In genomic region chr1:56612384-56612783, GRCm38 (mm10) we compare ENCODE assay signal across 34 mouse cellular contexts. TPM values are rescaled to one million over a fixed set of nuclear protein-coding genes. Genes with fewer than 3 reads are reported as not detected.
"Had no signal": no experiment of that assay in that cellular context is flagged by ENCODE, and none has a peak within 500 bp of the region (broad histone marks: within the 10 kb centered on the region; RNA-seq: fewer than 3 reads in every experiment).

No protein-coding gene starts in this region.

- DNase-seq: cerebellum, adult 2 months; cerebellum, adult 8-10 months; cerebellum, adult 9-11 months; cerebellum, postnatal 10 days; cerebellum, postnatal 14 days; cerebellum, postnatal 25 days; cerebellum, postnatal 36 days; embryo, embryonic 11 days; forebrain, postnatal 0 days; gastrocnemius, adult 2 months; gastrocnemius, postnatal 10 days; gastrocnemius, postnatal 14 days; gastrocnemius, postnatal 25 days; gastrocnemius, postnatal 36 days; heart, adult 11 months; heart, adult 18-20 months; heart, adult 2 months had no signal

- H3K4me1 ChIP-seq: embryonic facial prominence, embryonic 10.5 days; embryonic facial prominence, embryonic 12.5 days; embryonic facial prominence, embryonic 13.5 days; embryonic facial prominence, embryonic 15.5 days; forebrain, embryonic 10.5 days; forebrain, embryonic 12.5 days; forebrain, embryonic 13.5 days; forebrain, embryonic 15.5 days had no signal

- H3K9ac ChIP-seq: embryonic facial prominence, embryonic 12.5 days; embryonic facial prominence, embryonic 13.5 days; embryonic facial prominence, embryonic 15.5 days; forebrain, embryonic 12.5 days; forebrain, embryonic 13.5 days; forebrain, embryonic 15.5 days; forebrain, postnatal 0 days had no signal

- H3K9me3 ChIP-seq: embryonic facial prominence, embryonic 10.5 days; embryonic facial prominence, embryonic 12.5 days; embryonic facial prominence, embryonic 13.5 days; embryonic facial prominence, embryonic 15.5 days; forebrain, embryonic 10.5 days; forebrain, embryonic 12.5 days; forebrain, embryonic 13.5 days; forebrain, embryonic 15.5 days had no signal

- H3K27ac ChIP-seq: embryonic facial prominence, embryonic 10.5 days; embryonic facial prominence, embryonic 12.5 days; embryonic facial prominence, embryonic 13.5 days; embryonic facial prominence, embryonic 15.5 days; forebrain, embryonic 10.5 days; forebrain, embryonic 12.5 days; forebrain, embryonic 13.5 days; forebrain, embryonic 15.5 days; gastrocnemius, adult 2 months; heart, adult 2 months had no signal

- H3K4me3 ChIP-seq: embryonic facial prominence, embryonic 10.5 days; embryonic facial prominence, embryonic 12.5 days; embryonic facial prominence, embryonic 13.5 days; embryonic facial prominence, embryonic 15.5 days; erythroblast, embryonic 14.5 days; forebrain, embryonic 10.5 days; forebrain, embryonic 12.5 days; forebrain, embryonic 13.5 days; forebrain, embryonic 15.5 days; gastrocnemius, adult 2 months; heart, adult 2 months had no signal

- H3K36me3 ChIP-seq: embryonic facial prominence, embryonic 10.5 days; embryonic facial prominence, embryonic 12.5 days; embryonic facial prominence, embryonic 13.5 days; embryonic facial prominence, embryonic 15.5 days; forebrain, embryonic 10.5 days; forebrain, embryonic 12.5 days; forebrain, embryonic 15.5 days had no signal

- ATAC-seq: forebrain, embryonic 13.5 days; forebrain, embryonic 14.5 days; forebrain, embryonic 15.5 days; forebrain, embryonic 16.5 days; forebrain, postnatal 0 days had no signal

- H3K27me3 ChIP-seq: embryonic facial prominence, embryonic 12.5 days; embryonic facial prominence, embryonic 13.5 days; embryonic facial prominence, embryonic 15.5 days; forebrain, embryonic 12.5 days; forebrain, embryonic 13.5 days; forebrain, embryonic 15.5 days had no signal

- H3K4me2 ChIP-seq: embryonic facial prominence, embryonic 12.5 days; embryonic facial prominence, embryonic 13.5 days; embryonic facial prominence, embryonic 15.5 days; forebrain, embryonic 12.5 days; forebrain, embryonic 13.5 days; forebrain, embryonic 15.5 days had no signal

RNA-seq across cellular contexts. Expression of gene Hsfy2, which starts 24.9 kb away (rescaled TPM):
- polyA plus RNA-seq: cerebellum, adult 2 months; cortical plate, adult 2 months; embryonic facial prominence, embryonic 10.5 days; embryonic facial prominence, embryonic 11.5 days; embryonic facial prominence, embryonic 12.5 days; embryonic facial prominence, embryonic 13.5 days; embryonic facial prominence, embryonic 14.5 days; embryonic facial prominence, embryonic 15.5 days; erythroblast, embryonic 14.5 days; forebrain, embryonic 10.5 days; forebrain, embryonic 11.5 days; forebrain, embryonic 12.5 days; forebrain, embryonic 13.5 days; forebrain, embryonic 14.5 days; forebrain, embryonic 15.5 days; forebrain, embryonic 16.5 days; forebrain, postnatal 0 days; frontal cortex, adult 2 months; gonadal fat pad, adult 2 months had no signal
